Mouse (Mus musculus) G1E (cell line): ENCODE results near the gene Pet100.

ENCODE experiments used
- CTCF ChIP-seq: IDR thresholded peaks from 2 replicates; pipeline ENCODE4 v1.5.1; 2012; ENCODE audit warnings: low read depth, low read length, inconsistent platforms, mixed read lengths
- POLR2AphosphoS5 ChIP-seq: IDR thresholded peaks from 2 replicates; pipeline ENCODE4 v1.6.1; 2012; ENCODE audit warnings: low read depth, low read length, inconsistent platforms; ENCODE audit not compliant: insufficient replicate concordance
- TAL1 ChIP-seq: conservative IDR thresholded peaks from 2 replicates; pipeline ENCODE4 v1.6.1; 2012; ENCODE audit warnings: low read depth, low read length, inconsistent platforms, mixed read lengths

DNA sequence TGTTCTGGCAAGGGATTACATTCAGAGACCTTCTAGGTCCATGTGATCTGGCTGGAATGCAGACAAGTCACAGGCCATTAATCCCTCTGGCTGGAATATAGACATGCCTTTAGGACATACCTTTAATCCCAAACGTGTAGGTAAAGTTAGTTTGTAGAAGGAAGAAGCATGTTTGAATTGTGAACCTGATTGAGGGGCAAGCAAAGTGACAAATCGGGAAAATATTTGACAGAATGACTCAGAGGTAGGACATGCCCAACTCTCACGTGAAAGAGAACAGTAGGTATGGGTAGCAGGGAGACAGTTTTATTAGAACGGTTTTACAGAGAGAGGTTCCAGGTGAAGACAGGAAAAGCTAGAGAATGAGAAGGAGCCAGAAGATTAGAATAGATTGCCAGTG, 26.2 kb downstream of the Pet100 start:
- TF ChIP-seq CTCF (no peak), TAL1 (no peak), POLR2AphosphoS5 (no peak)
